Mouse (Mus musculus) C2C12 (cell line): ENCODE measurements at regions not wholly inside any gene's neighbourhood (a gene's known extent, or its start where the extent isn't known, plus 50 kb on each side); places are given as distances from the start of the nearest gene placed in this dataset.

Experiments
- H3K27me3 ChIP-seq: one replicate; pipeline ENCODE4 v1.6.1; 2011; ENCODE audit not compliant: control insufficient read depth, insufficient read depth, insufficient read length
- H3K36me3 ChIP-seq: one replicate; pipeline ENCODE4 v1.6.1; 2011; ENCODE audit not compliant: control insufficient read depth, insufficient read depth
- H3K4me3 ChIP-seq: one replicate; pipeline ENCODE4 v1.5.1; 2011; ENCODE audit warnings: mild to moderate bottlenecking, control low read depth; ENCODE audit not compliant: poor library complexity, insufficient read depth, severe bottlenecking
- H3K79me2 ChIP-seq: one replicate; pipeline ENCODE4 v1.6.1; 2011; ENCODE audit not compliant: control insufficient read depth, insufficient read depth
- H3K79me3 ChIP-seq: one replicate; pipeline ENCODE4 v1.6.1; 2011; ENCODE audit warnings: low read depth, control low read depth
- H3ac ChIP-seq: one replicate; pipeline ENCODE3; 2011; ENCODE audit warnings: low read depth; ENCODE audit not compliant: control insufficient read depth, insufficient read length
- CEBPB ChIP-seq: IDR thresholded peaks from one replicate; pipeline ENCODE4 v1.6.1; 2011; ENCODE audit warnings: low read depth, mild to moderate bottlenecking, control low read depth, moderate library complexity
- CTCF ChIP-seq: IDR thresholded peaks from one replicate; pipeline ENCODE4 v1.5.1; 2011; ENCODE audit not compliant: control insufficient read depth, insufficient read depth, insufficient read length
- FOSL1 ChIP-seq: IDR thresholded peaks from one replicate; pipeline ENCODE4 v1.8.0; 2011; ENCODE audit warnings: mild to moderate bottlenecking, low read length; ENCODE audit not compliant: poor library complexity, insufficient read depth, severe bottlenecking
- MAX ChIP-seq: IDR thresholded peaks from one replicate; pipeline ENCODE4 v1.6.1; 2011; ENCODE audit warnings: mild to moderate bottlenecking, control low read depth
- MYOD1 ChIP-seq: IDR thresholded peaks from one replicate; pipeline ENCODE4 v1.6.1; 2011; ENCODE audit warnings: low read depth; ENCODE audit not compliant: control insufficient read depth, insufficient read length
- MYOG ChIP-seq: IDR thresholded peaks from one replicate; pipeline ENCODE4 v1.6.1; 2011; ENCODE audit not compliant: control insufficient read depth, insufficient read length; ENCODE audit errors: extremely low read depth
- USF1 ChIP-seq: IDR thresholded peaks from one replicate; pipeline ENCODE4 v1.6.1; 2011; ENCODE audit warnings: low read depth, mild to moderate bottlenecking, control low read depth, moderate library complexity

DNA sequence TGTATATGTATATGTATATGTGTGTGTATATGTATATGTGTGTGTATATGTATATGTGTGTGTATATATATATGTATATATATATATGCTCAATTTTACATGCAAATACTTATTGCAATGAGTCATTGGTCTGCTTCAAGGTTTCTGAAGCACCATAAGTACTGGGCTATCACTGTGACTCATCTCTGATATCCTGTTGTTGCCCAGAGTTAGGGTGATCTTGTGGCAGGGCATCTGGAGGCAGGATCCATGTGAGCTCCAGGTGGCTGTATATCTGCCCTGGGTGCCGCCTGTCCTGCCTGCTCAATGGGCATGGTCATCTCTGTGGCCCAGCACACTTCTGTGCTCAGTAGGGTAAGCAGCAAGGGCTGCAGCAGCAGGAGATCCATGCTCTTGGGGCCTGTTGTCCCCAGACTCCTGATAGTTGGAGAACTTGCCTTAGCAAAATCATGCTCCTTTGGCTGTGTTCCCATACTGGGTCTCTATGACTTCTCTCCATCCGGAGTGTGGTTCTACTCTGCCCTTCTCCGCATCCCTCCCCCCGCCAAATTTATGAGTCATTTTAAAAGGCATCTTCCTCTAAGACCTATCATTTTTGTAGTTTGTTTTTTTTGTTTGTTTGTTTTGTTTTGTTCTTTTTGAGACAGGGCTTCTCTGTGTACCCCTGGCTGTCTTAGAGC lies 356.1 kb downstream of the Hace1 start:
- H3K4me3 ChIP-seq, result no peak overlapping the region
- no peaks in the 10 kb centered on the region for H3K36me3 ChIP-seq
- TF ChIP-seq CTCF, result no peak
- no peak for TF ChIP-seq FOSL1
- TF ChIP-seq USF1, result no peak
- no peak for TF ChIP-seq MYOG
- no peak for TF ChIP-seq MYOD1
- no peaks in the 10 kb centered on the region for H3K27me3 ChIP-seq
- no peaks in the 10 kb centered on the region for H3K79me2 ChIP-seq
- no peak overlapping the region for H3ac ChIP-seq
- no peaks in the 10 kb centered on the region for H3K79me3 ChIP-seq

DNA sequence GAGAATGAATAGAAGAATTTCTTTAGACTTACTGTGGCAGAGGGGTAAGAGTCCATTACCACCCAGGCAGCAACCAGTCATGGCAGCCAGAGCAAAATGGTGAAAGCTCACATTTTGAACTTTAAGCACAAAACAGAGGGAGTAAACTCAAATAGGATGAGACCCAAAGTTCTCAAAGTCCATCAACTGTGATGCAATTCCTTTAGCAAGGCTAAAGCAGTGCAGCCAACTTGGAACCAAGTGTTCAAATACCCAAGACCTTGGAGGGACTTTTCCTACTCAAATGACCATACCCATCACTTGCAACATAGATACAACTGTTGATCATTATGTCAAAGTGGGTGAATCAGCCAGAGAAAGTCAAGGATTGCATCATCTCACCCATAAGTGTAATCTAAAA lies 380.1 kb downstream of the Hace1 start:
- no peak overlapping the region for H3K4me3 ChIP-seq
- no peak overlapping the region for H3ac ChIP-seq
- no peaks in the 10 kb centered on the region for H3K36me3 ChIP-seq
- H3K79me3 ChIP-seq, result no peaks in the 10 kb centered on the region
- TF ChIP-seq MAX, result no peak
- no peak for TF ChIP-seq MYOG
- TF ChIP-seq USF1, result no peak
- no peak for TF ChIP-seq FOSL1
- no peak for TF ChIP-seq CTCF
- TF ChIP-seq MYOD1, result no peak
- TF ChIP-seq CEBPB, result no peak
- H3K27me3 ChIP-seq, result no peaks in the 10 kb centered on the region
- no peaks in the 10 kb centered on the region for H3K79me2 ChIP-seq

DNA sequence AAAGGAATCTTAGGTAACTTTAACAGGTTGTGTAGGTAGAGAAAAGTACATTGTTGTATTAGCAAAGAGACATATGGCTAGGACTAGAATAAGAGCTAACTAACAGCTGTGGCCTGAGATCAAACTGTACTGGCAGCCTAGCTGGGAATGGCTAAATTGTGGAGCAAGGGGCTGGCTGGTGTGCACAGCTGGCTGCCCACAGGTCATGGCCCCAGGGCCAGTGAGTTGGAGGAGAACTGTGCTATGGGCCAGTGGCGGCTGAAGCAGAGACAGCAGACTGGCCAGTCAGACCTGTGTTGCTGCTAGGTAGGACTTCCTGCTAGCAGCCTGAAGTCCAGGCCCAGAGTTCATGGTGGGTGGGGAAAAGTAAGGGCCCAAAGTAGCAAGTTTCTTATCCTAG lies 394.6 kb downstream of the Hace1 start:
- no peaks in the 10 kb centered on the region for H3K27me3 ChIP-seq
- TF ChIP-seq MYOD1, result no peak
- no peak for TF ChIP-seq USF1
- no peak for TF ChIP-seq MYOG
- TF ChIP-seq CTCF, result no peak
- no peak for TF ChIP-seq MAX
- TF ChIP-seq CEBPB, result no peak
- no peak for TF ChIP-seq FOSL1
- H3K79me3 ChIP-seq, result no peaks in the 10 kb centered on the region
- no peak overlapping the region for H3ac ChIP-seq
- no peaks in the 10 kb centered on the region for H3K79me2 ChIP-seq
- no peak overlapping the region for H3K4me3 ChIP-seq
- H3K36me3 ChIP-seq, result no peaks in the 10 kb centered on the region

DNA sequence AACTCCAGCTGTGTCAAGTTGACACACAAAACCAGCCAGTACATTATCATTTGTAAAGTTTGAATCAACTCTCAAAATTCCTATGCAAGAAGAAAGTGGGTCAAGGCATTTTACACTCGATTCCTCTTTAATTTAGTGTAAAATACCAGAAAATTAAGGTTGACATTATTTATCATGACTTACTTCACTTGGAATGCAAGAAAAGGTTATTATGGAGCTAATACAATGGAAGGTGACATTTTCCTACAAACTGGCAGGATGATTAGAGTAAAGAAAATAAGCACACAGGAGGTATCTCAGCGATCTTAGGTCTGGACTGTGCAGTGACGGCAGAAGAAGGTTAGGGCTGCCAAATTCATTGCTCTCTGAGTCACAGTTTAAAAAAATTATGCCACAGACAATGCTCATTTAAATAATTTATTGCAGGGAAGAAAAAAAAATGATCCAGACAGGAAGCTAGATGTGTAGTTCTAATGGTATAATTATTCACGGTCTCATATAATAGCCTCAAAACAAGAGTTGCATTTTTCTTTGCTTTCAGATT lies 405.2 kb downstream of the Hace1 start:
- TF ChIP-seq CEBPB (no peak), FOSL1 (no peak), MYOD1 (no peak), MYOG (no peak), MAX (no peak), USF1 (no peak), CTCF (no peak)
- Histone ChIP-seq H3K79me2 (no peaks in the 10 kb centered on the region), H3ac (no peak overlapping the region), H3K79me3 (no peaks in the 10 kb centered on the region), H3K4me3 (no peak overlapping the region), H3K27me3 (no peaks in the 10 kb centered on the region), H3K36me3 (no peaks in the 10 kb centered on the region)

DNA sequence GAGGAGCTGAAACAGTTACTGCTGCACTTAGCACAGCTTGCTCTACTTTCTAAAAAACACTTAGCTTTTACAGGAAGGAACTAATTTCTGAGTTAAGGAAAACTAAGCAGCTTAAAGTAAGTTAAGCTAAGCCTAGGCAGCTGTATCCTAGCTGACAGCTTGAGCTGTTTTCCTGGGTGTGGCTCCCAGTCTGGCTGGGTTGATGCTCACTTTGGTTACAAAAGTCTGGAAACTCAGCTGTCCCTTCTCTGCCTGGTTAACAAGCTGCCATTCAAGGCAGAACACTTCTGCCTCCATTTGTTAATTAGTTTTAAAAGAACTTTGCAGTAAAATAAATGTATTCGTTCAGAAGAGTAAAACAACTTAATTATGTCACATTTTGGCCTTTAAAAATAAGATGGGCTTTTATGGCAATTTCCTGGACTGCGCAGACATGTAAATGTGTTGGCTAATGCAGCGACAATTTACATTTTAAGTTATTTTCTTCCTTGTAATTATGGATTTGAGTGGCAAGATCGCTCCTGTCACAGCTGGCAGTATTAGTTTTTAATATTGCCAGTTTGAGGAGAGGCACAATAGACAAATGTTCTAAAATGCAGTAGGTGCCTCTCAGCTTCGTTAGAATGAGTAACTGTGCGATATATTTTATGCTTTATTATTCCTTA lies 406.2 kb downstream of the Hace1 start:
- Histone ChIP-seq H3K4me3 (no peak overlapping the region), H3K79me2 (no peaks in the 10 kb centered on the region), H3K79me3 (no peaks in the 10 kb centered on the region), H3ac (no peak overlapping the region), H3K36me3 (no peaks in the 10 kb centered on the region), H3K27me3 (no peaks in the 10 kb centered on the region)
- TF ChIP-seq USF1 (no peak), MYOD1 (no peak), MAX (no peak), MYOG (no peak), FOSL1 (no peak), CTCF (no peak), CEBPB (no peak)
